Mouse (Mus musculus): ENCODE data around the gene Fig4. TPM values are rescaled to one million over a fixed set of nuclear protein-coding genes. Genes with fewer than 3 reads are reported as not detected.

The Fig4 gene
- polyA plus RNA-seq, 1 experiment from 2014 or later, result 7.5 TPM

DNA sequence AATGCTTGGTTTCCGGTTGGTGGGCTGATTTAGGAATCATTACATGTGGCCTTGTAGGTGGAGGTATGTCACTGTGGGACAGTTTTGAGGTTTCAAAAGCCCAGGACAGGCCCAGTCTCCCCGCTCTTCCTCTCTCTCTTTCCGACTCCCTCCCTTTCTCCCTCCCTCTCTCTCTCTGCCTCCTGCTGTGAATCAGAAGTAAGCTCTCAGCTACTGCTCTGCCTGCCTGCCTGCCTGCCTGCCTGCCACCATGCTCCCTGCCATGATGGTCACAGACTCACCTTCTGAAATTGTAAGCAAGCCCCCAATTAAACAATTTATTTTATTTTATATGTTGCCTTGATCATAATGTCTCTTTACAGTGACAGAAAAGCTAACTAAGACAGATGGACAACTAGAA is 67.5 kb downstream of the Fig4 start:
- H3K4me1 ChIP-seq (ENCODE audit: control insufficient read depth, low read depth, low read length), result peaks cover 24% of the 10 kb centered on the region
- no peaks in the 10 kb centered on the region for H3K27me3 ChIP-seq (ENCODE audit: control insufficient read depth, insufficient read depth, low read depth, low read length)
- H3K4me3 ChIP-seq (ENCODE audit: low read depth, low read length), result no peak overlapping the region
- H3K4me2 ChIP-seq (ENCODE audit: low read depth, low read length), result 0 out of 2 replicates have a peak overlapping the region, but pooled peaks have one; percentile 34
- H3K27ac ChIP-seq (ENCODE audit: low read length), result peak overlapping the region; percentile 46
- ATAC-seq (ENCODE audit: low read depth), result peak; percentile 51; the same call in 1 of the 2 replicates
- WGBS (ENCODE audit: insufficient replicate concordance), result 83% methylated on average over 3 of the region's 3 CpGs
- H3K36me3 ChIP-seq (ENCODE audit: control insufficient read depth, insufficient read depth), result no peaks in the 10 kb centered on the region
- H3K9me3 ChIP-seq (replicated peaks; ENCODE audit: control insufficient read depth, low read length), result no peaks in the 10 kb centered on the region
- no peak overlapping the region for H3K9ac ChIP-seq (ENCODE audit: low read depth, low read length)

DNA sequence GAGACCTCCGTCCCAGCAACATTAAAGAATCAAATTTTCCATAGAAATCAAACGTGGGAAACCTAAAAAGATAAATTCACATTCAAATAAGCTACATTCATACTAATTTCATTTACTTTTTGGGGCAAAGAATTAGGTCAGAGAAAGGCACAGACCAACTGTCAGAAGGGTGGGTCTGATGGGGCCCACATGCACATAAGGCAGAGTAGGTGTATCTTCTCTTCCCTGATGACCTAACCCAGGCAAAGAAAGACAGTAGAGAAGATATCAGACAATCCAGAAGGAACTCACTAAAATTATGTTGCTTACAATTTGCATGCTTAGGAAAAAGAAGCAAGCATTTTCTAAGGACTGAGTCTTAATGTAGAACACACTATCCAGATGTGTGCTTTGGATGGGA is 67.9 kb downstream of the Fig4 start:
- ATAC-seq (ENCODE audit: low read depth), result peak; percentile 67
- H3K4me1 ChIP-seq (ENCODE audit: control insufficient read depth, low read depth, low read length), result peaks cover 21% of the 10 kb centered on the region
- 80% methylated on average over 2 of the region's 2 CpGs for WGBS (ENCODE audit: insufficient replicate concordance)

DNA sequence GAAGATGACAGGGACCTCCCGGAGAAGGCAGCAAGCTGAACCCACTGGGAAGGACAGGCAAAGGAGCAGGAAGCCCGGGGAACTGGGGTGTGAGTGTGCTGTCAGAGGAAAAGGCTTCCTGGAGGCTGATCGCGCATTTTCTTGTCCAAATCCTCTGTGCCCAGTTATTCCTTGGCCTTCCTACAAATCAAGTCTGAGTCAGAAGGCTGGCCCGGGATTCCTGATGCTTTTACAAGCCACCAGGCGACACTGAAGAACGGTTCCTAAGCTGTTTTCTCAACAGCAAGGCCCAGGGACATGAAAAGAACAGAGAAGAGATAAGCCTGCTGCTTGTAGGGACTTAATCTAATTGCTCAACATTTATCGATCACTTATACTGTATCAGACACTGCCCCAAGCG is 68.5 kb downstream of the Fig4 start:
- Histone ChIP-seq H3K4me2 (ENCODE audit: low read depth, low read length) (no peak overlapping the region), H3K9me3 (replicated peaks; ENCODE audit: control insufficient read depth, low read length) (no peaks in the 10 kb centered on the region), H3K4me1 (ENCODE audit: control insufficient read depth, low read depth, low read length) (peaks cover 21% of the 10 kb centered on the region), H3K27ac (ENCODE audit: low read length) (peak overlapping the region; percentile 46), H3K4me3 (ENCODE audit: low read depth, low read length) (no peak overlapping the region), H3K27me3 (ENCODE audit: control insufficient read depth, insufficient read depth, low read depth, low read length) (no peaks in the 10 kb centered on the region), H3K36me3 (ENCODE audit: control insufficient read depth, insufficient read depth) (no peaks in the 10 kb centered on the region), H3K9ac (ENCODE audit: low read depth, low read length) (no peak overlapping the region)
- ATAC-seq (ENCODE audit: low read depth), result peak; percentile 38
- WGBS (ENCODE audit: insufficient replicate concordance), result 62% methylated on average over 9 of the region's 9 CpGs

More for the DNA sequence above, 67.9 kb downstream of the Fig4 start:
- Histone ChIP-seq H3K27ac (ENCODE audit: low read length) (peak overlapping the region; percentile 46), H3K27me3 (ENCODE audit: control insufficient read depth, insufficient read depth, low read depth, low read length) (no peaks in the 10 kb centered on the region), H3K36me3 (ENCODE audit: control insufficient read depth, insufficient read depth) (no peaks in the 10 kb centered on the region), H3K9ac (ENCODE audit: low read depth, low read length) (no peak overlapping the region), H3K4me2 (ENCODE audit: low read depth, low read length) (no peak overlapping the region), H3K4me3 (ENCODE audit: low read depth, low read length) (no peak overlapping the region), H3K9me3 (replicated peaks; ENCODE audit: control insufficient read depth, low read length) (no peaks in the 10 kb centered on the region)

DNA sequence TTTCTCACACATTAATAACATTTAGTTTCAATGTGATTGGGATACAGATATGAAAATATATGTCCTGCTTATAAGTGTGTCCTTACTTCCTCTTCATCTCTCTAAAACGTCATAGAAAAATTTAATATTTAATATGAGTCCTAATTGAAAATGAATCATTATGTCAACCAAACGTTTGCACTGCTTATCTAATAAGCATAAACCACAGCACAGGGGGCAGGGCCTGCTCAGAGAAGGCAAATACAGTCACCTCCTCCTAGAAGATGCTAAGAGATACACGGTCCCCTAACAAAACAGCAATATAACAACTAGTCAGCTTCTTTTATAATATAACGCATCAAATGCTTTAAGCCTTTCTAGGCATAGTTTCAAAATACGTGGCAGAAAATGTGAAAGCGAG is 69.9 kb downstream of the Fig4 start:
- H3K4me1 ChIP-seq (ENCODE audit: control insufficient read depth, low read depth, low read length), result peaks cover 21% of the 10 kb centered on the region
- no peak for ATAC-seq (ENCODE audit: low read depth)
- no peak overlapping the region for H3K27ac ChIP-seq (ENCODE audit: low read length)
- no peaks in the 10 kb centered on the region for H3K36me3 ChIP-seq (ENCODE audit: control insufficient read depth, insufficient read depth)
- H3K27me3 ChIP-seq (ENCODE audit: control insufficient read depth, insufficient read depth, low read depth, low read length), result no peaks in the 10 kb centered on the region
- no peaks in the 10 kb centered on the region for H3K9me3 ChIP-seq (replicated peaks; ENCODE audit: control insufficient read depth, low read length)
- H3K9ac ChIP-seq (ENCODE audit: low read depth, low read length), result no peak overlapping the region
- WGBS (ENCODE audit: insufficient replicate concordance), result 64% methylated on average over 6 of the region's 6 CpGs
- H3K4me3 ChIP-seq (ENCODE audit: low read depth, low read length), result no peak overlapping the region
- H3K4me2 ChIP-seq (ENCODE audit: low read depth, low read length), result no peak overlapping the region

DNA sequence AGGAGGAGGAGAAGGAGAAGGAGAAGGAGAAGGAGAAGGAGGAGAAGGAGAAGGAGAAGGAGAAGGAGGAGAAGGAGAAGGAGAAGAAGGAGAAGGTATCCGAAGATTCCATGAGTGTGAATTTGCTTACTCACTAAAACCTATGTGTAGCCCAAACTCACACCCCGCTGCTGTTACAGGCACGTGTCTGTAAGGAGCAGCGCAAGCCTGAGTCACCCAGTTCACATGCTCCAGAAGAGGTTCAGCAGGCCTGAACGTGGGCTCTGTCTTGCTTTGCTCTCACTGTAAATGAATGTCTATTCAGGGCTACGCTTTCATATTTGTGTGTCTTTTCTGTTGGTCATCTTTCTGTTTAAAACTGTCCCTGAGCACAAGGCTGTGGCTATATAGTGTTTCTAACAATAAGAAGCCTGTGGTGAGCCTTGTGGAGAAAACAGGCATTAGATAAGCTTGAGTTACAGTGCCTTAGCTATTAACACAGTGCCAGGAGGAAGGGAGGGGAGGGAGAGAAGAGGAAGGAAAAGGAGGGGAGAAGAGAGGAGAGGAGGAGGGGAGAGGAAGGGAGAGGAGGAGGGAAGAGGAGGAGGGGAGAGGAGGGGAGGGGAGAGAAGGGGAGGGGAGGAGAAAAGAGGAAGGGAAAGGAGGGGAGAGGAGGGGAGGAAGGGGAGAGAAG is 71.8 kb downstream of the Fig4 start:
- H3K36me3 ChIP-seq (ENCODE audit: control insufficient read depth, insufficient read depth), result no peaks in the 10 kb centered on the region
- ATAC-seq (ENCODE audit: low read depth), result no peak
- 64% methylated on average over 6 of the region's 6 CpGs for WGBS (ENCODE audit: insufficient replicate concordance)
- no peak overlapping the region for H3K9ac ChIP-seq (ENCODE audit: low read depth, low read length)
- no peak overlapping the region for H3K27ac ChIP-seq (ENCODE audit: low read length)
- no peak overlapping the region for H3K4me2 ChIP-seq (ENCODE audit: low read depth, low read length)
- peaks cover 16% of the 10 kb centered on the region for H3K4me1 ChIP-seq (ENCODE audit: control insufficient read depth, low read depth, low read length)
- no peaks in the 10 kb centered on the region for H3K27me3 ChIP-seq (ENCODE audit: control insufficient read depth, insufficient read depth, low read depth, low read length)
- no peaks in the 10 kb centered on the region for H3K9me3 ChIP-seq (replicated peaks; ENCODE audit: control insufficient read depth, low read length)
- H3K4me3 ChIP-seq (ENCODE audit: low read depth, low read length), result no peak overlapping the region

DNA sequence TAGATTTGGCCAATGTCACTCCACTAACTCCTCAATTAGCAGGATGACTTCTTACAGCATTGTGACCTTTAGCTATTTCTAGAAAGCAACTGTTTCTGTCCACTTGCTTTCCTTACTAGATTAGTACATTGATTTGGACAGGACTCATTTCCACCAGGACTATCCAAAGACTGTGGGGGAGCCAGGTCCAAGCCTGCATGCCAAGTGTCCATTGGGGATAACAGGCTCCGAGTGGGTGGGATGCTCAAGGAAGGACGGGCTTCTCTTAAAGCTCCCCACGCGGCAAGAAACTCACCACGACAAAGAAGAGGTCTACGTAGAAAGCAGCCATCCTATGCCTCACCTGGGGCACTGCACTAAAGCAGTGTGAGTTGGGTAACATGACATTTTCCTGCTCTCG is 75.4 kb downstream of the Fig4 start:
- Histone ChIP-seq H3K4me1 (ENCODE audit: control insufficient read depth, low read depth, low read length) (peaks cover 9% of the 10 kb centered on the region), H3K27me3 (ENCODE audit: control insufficient read depth, insufficient read depth, low read depth, low read length) (no peaks in the 10 kb centered on the region), H3K9me3 (replicated peaks; ENCODE audit: control insufficient read depth, low read length) (no peaks in the 10 kb centered on the region), H3K4me3 (ENCODE audit: low read depth, low read length) (no peak overlapping the region), H3K36me3 (ENCODE audit: control insufficient read depth, insufficient read depth) (no peaks in the 10 kb centered on the region), H3K27ac (ENCODE audit: low read length) (0 out of 2 replicates have a peak overlapping the region, but pooled peaks have one; percentile 20), H3K9ac (ENCODE audit: low read depth, low read length) (no peak overlapping the region), H3K4me2 (ENCODE audit: low read depth, low read length) (no peak overlapping the region)
- WGBS (ENCODE audit: insufficient replicate concordance), result 85% methylated on average over 7 of the region's 7 CpGs
- no peak for ATAC-seq (ENCODE audit: low read depth)

DNA sequence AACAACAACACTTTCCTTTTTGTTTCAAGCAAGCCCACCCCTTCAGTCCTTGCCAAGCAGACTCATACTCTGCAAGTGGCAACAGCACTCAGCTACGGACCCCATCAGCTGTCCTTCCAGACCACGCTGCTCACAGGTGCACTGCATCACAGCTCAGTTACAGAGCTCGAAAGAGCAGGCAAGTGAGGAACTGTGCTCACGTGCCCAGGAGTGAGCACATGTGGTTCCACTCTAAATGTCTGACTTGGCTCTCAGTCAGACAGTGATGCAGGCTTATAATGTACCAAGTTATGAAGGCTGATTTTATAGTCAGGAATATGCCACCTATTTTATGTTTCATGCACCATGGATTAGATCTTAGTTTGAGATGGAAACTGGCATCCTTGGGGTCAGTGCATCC is 79.6 kb downstream of the Fig4 start:
- ATAC-seq (ENCODE audit: low read depth), result no peak
- H3K36me3 ChIP-seq (ENCODE audit: control insufficient read depth, insufficient read depth), result no peaks in the 10 kb centered on the region
- H3K4me2 ChIP-seq (ENCODE audit: low read depth, low read length), result no peak overlapping the region
- no peaks in the 10 kb centered on the region for H3K27me3 ChIP-seq (ENCODE audit: control insufficient read depth, insufficient read depth, low read depth, low read length)
- H3K27ac ChIP-seq (ENCODE audit: low read length), result no peak overlapping the region
- no peaks in the 10 kb centered on the region for H3K9me3 ChIP-seq (replicated peaks; ENCODE audit: control insufficient read depth, low read length)
- H3K4me3 ChIP-seq (ENCODE audit: low read depth, low read length), result no peak overlapping the region
- H3K9ac ChIP-seq (ENCODE audit: low read depth, low read length), result no peak overlapping the region; the same call in 1 of the 2 replicates
- peaks cover 11% of the 10 kb centered on the region for H3K4me1 ChIP-seq (ENCODE audit: control insufficient read depth, low read depth, low read length)
- 83% methylated on average over 4 of the region's 4 CpGs for WGBS (ENCODE audit: insufficient replicate concordance)

DNA sequence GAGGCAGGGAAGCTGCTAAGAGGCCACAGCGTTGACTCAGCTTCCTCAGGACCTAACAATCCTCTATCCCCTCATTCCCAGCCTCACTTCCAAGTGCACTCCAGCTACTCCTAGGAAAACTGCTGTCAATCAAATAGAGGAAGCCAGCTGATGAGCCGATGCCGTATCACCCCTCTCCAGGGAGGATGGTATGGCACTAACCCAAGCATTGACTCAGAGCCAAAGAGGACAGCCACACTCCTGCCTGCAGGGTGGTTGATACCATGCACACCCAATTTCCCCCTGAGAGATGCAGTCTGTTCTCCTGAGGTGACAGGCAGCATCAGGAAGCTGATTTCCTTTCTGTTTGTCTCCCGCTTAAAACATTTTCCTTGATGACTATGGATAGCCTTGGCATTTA is 81.9 kb downstream of the Fig4 start:
- H3K36me3 ChIP-seq (ENCODE audit: control insufficient read depth, insufficient read depth), result no peaks in the 10 kb centered on the region
- H3K4me2 ChIP-seq (ENCODE audit: low read depth, low read length), result no peak overlapping the region
- peak; percentile 13; the same call in 1 of the 2 replicates for ATAC-seq (ENCODE audit: low read depth)
- no peaks in the 10 kb centered on the region for H3K9me3 ChIP-seq (replicated peaks; ENCODE audit: control insufficient read depth, low read length)
- H3K4me3 ChIP-seq (ENCODE audit: low read depth, low read length), result no peak overlapping the region
- WGBS (ENCODE audit: insufficient replicate concordance), result 75% methylated on average over 4 of the region's 4 CpGs
- H3K27me3 ChIP-seq (ENCODE audit: control insufficient read depth, insufficient read depth, low read depth, low read length), result no peaks in the 10 kb centered on the region
- peaks cover 11% of the 10 kb centered on the region for H3K4me1 ChIP-seq (ENCODE audit: control insufficient read depth, low read depth, low read length)
- H3K9ac ChIP-seq (ENCODE audit: low read depth, low read length), result no peak overlapping the region
- H3K27ac ChIP-seq (ENCODE audit: low read length), result no peak overlapping the region

DNA sequence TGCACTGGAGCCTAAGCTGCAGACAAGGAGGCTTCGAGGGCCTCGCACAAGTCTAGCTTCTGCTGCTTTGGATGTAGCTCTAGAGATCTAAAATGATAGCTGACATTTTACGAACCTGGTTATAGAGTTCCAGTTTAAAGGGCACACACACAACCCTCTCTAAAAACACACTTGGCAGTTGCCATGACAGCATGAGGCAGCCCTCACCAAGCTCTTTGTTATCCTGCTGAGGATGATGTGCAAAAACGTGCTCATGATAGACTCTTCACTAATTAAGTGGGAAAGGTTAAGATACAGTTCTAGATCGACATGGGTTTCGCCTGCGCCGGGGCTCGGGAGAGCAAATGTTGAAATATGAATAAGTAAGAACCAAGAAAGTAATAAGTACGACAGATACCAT is 84.2 kb downstream of the Fig4 start:
- Histone ChIP-seq H3K4me1 (ENCODE audit: control insufficient read depth, low read depth, low read length) (peaks cover 21% of the 10 kb centered on the region), H3K9me3 (replicated peaks; ENCODE audit: control insufficient read depth, low read length) (no peaks in the 10 kb centered on the region), H3K4me3 (ENCODE audit: low read depth, low read length) (no peak overlapping the region), H3K36me3 (ENCODE audit: control insufficient read depth, insufficient read depth) (no peaks in the 10 kb centered on the region), H3K27me3 (ENCODE audit: control insufficient read depth, insufficient read depth, low read depth, low read length) (no peaks in the 10 kb centered on the region), H3K27ac (ENCODE audit: low read length) (no peak overlapping the region), H3K9ac (ENCODE audit: low read depth, low read length) (no peak overlapping the region), H3K4me2 (ENCODE audit: low read depth, low read length) (no peak overlapping the region)
- ATAC-seq (ENCODE audit: low read depth), result no peak
- WGBS (ENCODE audit: insufficient replicate concordance), result 84% methylated on average over 10 of the region's 10 CpGs
